Mouse (Mus musculus) midbrain, embryonic 13.5 days (tissue): ENCODE measurements around the gene Tnip1. TPM values are rescaled to one million over a fixed set of nuclear protein-coding genes. Genes with fewer than 3 reads are reported as not detected.

Experiments
- ATAC-seq: fragments of 200-750 bp; cut with Nextera tagmentation; 2 replicates; pipeline ENCODE4 v1.8.0; 2017; ENCODE audit warnings: mild to moderate bottlenecking, moderate TSS enrichment, moderate library complexity
- H3K27ac ChIP-seq: fragments of 300-500 bp; sonication (generic); 2 replicates; pipeline ENCODE4 v1.5.1; 2015; ENCODE audit warnings: inconsistent platforms, mild to moderate bottlenecking, moderate library complexity
- H3K27me3 ChIP-seq: fragments of 300-500 bp; sonication (generic); 2 replicates; pipeline ENCODE4 v1.6.1; 2015; ENCODE audit warnings: mild to moderate bottlenecking, inconsistent platforms
- H3K36me3 ChIP-seq: fragments of 300-500 bp; sonication (generic); 2 replicates; pipeline ENCODE4 v1.6.1; 2015; ENCODE audit warnings: mild to moderate bottlenecking, inconsistent platforms
- H3K4me1 ChIP-seq: fragments of 300-500 bp; sonication (generic); replicated peaks from 2 replicates; pipeline ENCODE4 v1.6.1; 2015; ENCODE audit warnings: inconsistent platforms
- H3K4me2 ChIP-seq: fragments of 300-500 bp; sonication (generic); replicated peaks from 2 replicates; pipeline ENCODE4 v1.6.1; 2015; ENCODE audit warnings: moderate library complexity, mild to moderate bottlenecking, inconsistent platforms
- H3K4me3 ChIP-seq: fragments of 300-500 bp; sonication (generic); replicated peaks from 2 replicates; pipeline ENCODE4 v1.5.1; 2015; ENCODE audit warnings: mild to moderate bottlenecking, inconsistent platforms
- H3K9ac ChIP-seq: fragments of 300-500 bp; sonication (generic); replicated peaks from 2 replicates; pipeline ENCODE4 v1.6.1; 2015; ENCODE audit warnings: mild to moderate bottlenecking, inconsistent platforms
- H3K9me3 ChIP-seq: fragments of 300-500 bp; sonication (generic); 2 replicates; pipeline ENCODE4 v1.6.1; 2016; ENCODE audit warnings: mild to moderate bottlenecking, inconsistent platforms
- WGBS: fragments of 180-500 bp; shearing (Covaris S2); methylation state at CpG from one replicate; pipeline ENCODE4 v1.1.7; 2015; 5-methylcytosine and 5-hydroxymethylcytosine counted together
- polyA plus RNA-seq: library from polyadenylated mRNA; unstranded; fragments of >200 nt; fragmentation: Nextera tagmentation; extraction: Ambion mirVana; gene quantifications from 2 replicates; pipeline ENCODE4 v1.2.1, GENCODE M21; 2015

Gene Tnip1
- polyA plus RNA-seq, 1 experiment from 2014 or later, result 13.4 TPM

GRCm38 (mm10) chr11:54929744-54930143, 33.0 kb downstream of the Tnip1 start:
- no peaks in the 10 kb centered on the region for H3K9me3 ChIP-seq
- H3K4me2 ChIP-seq, result no peak overlapping the region
- ATAC-seq, result no peak
- WGBS, result 85% methylated on average over 8 of the region's 8 CpGs
- peaks cover 49% of the 10 kb centered on the region for H3K36me3 ChIP-seq
- H3K4me1 ChIP-seq, result 0 out of 2 replicates have a peak, but pooled peaks cover 2% of the 10 kb centered on the region
- no peak overlapping the region for H3K9ac ChIP-seq
- H3K4me3 ChIP-seq, result no peak overlapping the region
- H3K27me3 ChIP-seq, result no peaks in the 10 kb centered on the region
- no peak overlapping the region for H3K27ac ChIP-seq

- no peak overlapping the region for H3K4me2 ChIP-seq
- no peaks in the 10 kb centered on the region for H3K27me3 ChIP-seq
- 0 out of 2 replicates have a peak, but pooled peaks cover 2% of the 10 kb centered on the region for H3K4me1 ChIP-seq
- H3K4me3 ChIP-seq, result no peak overlapping the region
- ATAC-seq, result no peak
- H3K36me3 ChIP-seq, result peaks cover 53% of the 10 kb centered on the region
- 96% methylated on average over 6 of the region's 6 CpGs for WGBS
- H3K9ac ChIP-seq, result no peak overlapping the region
- H3K27ac ChIP-seq, result no peak overlapping the region
- no peaks in the 10 kb centered on the region for H3K9me3 ChIP-seq
Measured at GRCm38 (mm10) chr11:54929290-54929689, 33.4 kb downstream of the Tnip1 start.

GRCm38 (mm10) chr11:54928886-54929285, 33.8 kb downstream of the Tnip1 start:
- WGBS, result 83% methylated on average over 7 of the region's 7 CpGs
- Histone ChIP-seq H3K4me2 (no peak overlapping the region), H3K27ac (no peak overlapping the region), H3K4me1 (0 out of 2 replicates have a peak, but pooled peaks cover 2% of the 10 kb centered on the region), H3K27me3 (no peaks in the 10 kb centered on the region), H3K9ac (no peak overlapping the region), H3K9me3 (no peaks in the 10 kb centered on the region), H3K4me3 (no peak overlapping the region), H3K36me3 (peaks cover 54% of the 10 kb centered on the region)
- ATAC-seq, result no peak

GRCm38 (mm10) chr11:54928219-54928618, 34.5 kb downstream of the Tnip1 start:
- WGBS, result 91% methylated on average over 3 of the region's 3 CpGs

GRCm38 (mm10) chr11:54927346-54928140, 35.2 kb downstream of the Tnip1 start:
- H3K4me3 ChIP-seq, result no peak overlapping the region
- H3K36me3 ChIP-seq, result peaks cover 60% of the 10 kb centered on the region
- H3K27ac ChIP-seq, result no peak overlapping the region
- peak; percentile 62; the same call in 1 of the 2 replicates for ATAC-seq
- H3K27me3 ChIP-seq, result no peaks in the 10 kb centered on the region
- WGBS, result 84% methylated on average over 14 of the region's 14 CpGs
- no peak overlapping the region for H3K9ac ChIP-seq
- 0 out of 2 replicates have a peak, but pooled peaks cover 2% of the 10 kb centered on the region for H3K4me1 ChIP-seq
- H3K9me3 ChIP-seq, result no peaks in the 10 kb centered on the region
- H3K4me2 ChIP-seq, result no peak overlapping the region

More at GRCm38 (mm10) chr11:54928219-54928618, 34.5 kb downstream of the Tnip1 start:
- no peak overlapping the region for H3K27ac ChIP-seq
- no peaks in the 10 kb centered on the region for H3K9me3 ChIP-seq
- peaks cover 55% of the 10 kb centered on the region for H3K36me3 ChIP-seq
- 0 out of 2 replicates have a peak, but pooled peaks cover 2% of the 10 kb centered on the region for H3K4me1 ChIP-seq
- no peak overlapping the region for H3K4me3 ChIP-seq
- ATAC-seq, result 0 out of 2 replicates have a peak, but pooled peaks have one; percentile 14
- no peaks in the 10 kb centered on the region for H3K27me3 ChIP-seq
- H3K4me2 ChIP-seq, result no peak overlapping the region
- H3K9ac ChIP-seq, result no peak overlapping the region

- no peaks in the 10 kb centered on the region for H3K9me3 ChIP-seq
- H3K27ac ChIP-seq, result no peak overlapping the region
- 93% methylated on average over 14 of the region's 14 CpGs for WGBS
- H3K4me2 ChIP-seq, result no peak overlapping the region
- peaks cover 76% of the 10 kb centered on the region for H3K36me3 ChIP-seq
- H3K4me3 ChIP-seq, result no peak overlapping the region
- no peaks in the 10 kb centered on the region for H3K27me3 ChIP-seq
- H3K4me1 ChIP-seq, result no peaks in the 10 kb centered on the region
- H3K9ac ChIP-seq, result no peak overlapping the region
- no peak for ATAC-seq
Measured at GRCm38 (mm10) chr11:54924145-54924544, 38.6 kb downstream of the Tnip1 start.

- Histone ChIP-seq H3K27ac (no peak overlapping the region), H3K9me3 (no peaks in the 10 kb centered on the region), H3K9ac (no peak overlapping the region), H3K27me3 (no peaks in the 10 kb centered on the region), H3K36me3 (peaks cover 78% of the 10 kb centered on the region), H3K4me2 (no peak overlapping the region), H3K4me1 (no peaks in the 10 kb centered on the region), H3K4me3 (no peak overlapping the region)
- no peak for ATAC-seq
- 90% methylated on average over 3 of the region's 3 CpGs for WGBS
Measured at GRCm38 (mm10) chr11:54922488-54922887, 40.2 kb downstream of the Tnip1 start.

- Histone ChIP-seq H3K4me1 (no peaks in the 10 kb centered on the region), H3K27ac (no peak overlapping the region), H3K4me3 (no peak overlapping the region), H3K4me2 (no peak overlapping the region), H3K9me3 (no peaks in the 10 kb centered on the region), H3K9ac (no peak overlapping the region), H3K27me3 (no peaks in the 10 kb centered on the region), H3K36me3 (peaks cover 84% of the 10 kb centered on the region)
- 54% methylated on average over 7 of the region's 7 CpGs for WGBS
- ATAC-seq, result no peak
Measured at GRCm38 (mm10) chr11:54921798-54922197, 40.9 kb downstream of the Tnip1 start.

GRCm38 (mm10) chr11:54920973-54921580, 41.6 kb downstream of the Tnip1 start:
- Histone ChIP-seq H3K27me3 (no peaks in the 10 kb centered on the region), H3K4me1 (no peaks in the 10 kb centered on the region), H3K9ac (no peak overlapping the region), H3K36me3 (peaks cover 82% of the 10 kb centered on the region), H3K9me3 (no peaks in the 10 kb centered on the region), H3K4me2 (no peak overlapping the region), H3K27ac (no peak overlapping the region), H3K4me3 (no peak overlapping the region)
- no peak for ATAC-seq
- 93% methylated on average over 6 of the region's 6 CpGs for WGBS

GRCm38 (mm10) chr11:54920127-54920972, 42.4 kb downstream of the Tnip1 start:
- WGBS, result 88% methylated on average over 11 of the region's 11 CpGs
- Histone ChIP-seq H3K4me3 (no peak overlapping the region), H3K36me3 (peaks cover 82% of the 10 kb centered on the region), H3K27me3 (no peaks in the 10 kb centered on the region), H3K4me1 (no peaks in the 10 kb centered on the region), H3K4me2 (no peak overlapping the region), H3K9ac (no peak overlapping the region), H3K27ac (no peak overlapping the region), H3K9me3 (no peaks in the 10 kb centered on the region)
- no peak for ATAC-seq

GRCm38 (mm10) chr11:54918273-54918672, 44.4 kb downstream of the Tnip1 start:
- Histone ChIP-seq H3K4me3 (no peak overlapping the region), H3K27me3 (no peaks in the 10 kb centered on the region), H3K4me1 (no peaks in the 10 kb centered on the region), H3K9me3 (no peaks in the 10 kb centered on the region), H3K4me2 (no peak overlapping the region), H3K36me3 (peaks cover 82% of the 10 kb centered on the region), H3K27ac (no peak overlapping the region), H3K9ac (no peak overlapping the region)
- WGBS, result 86% methylated on average over 4 of the region's 4 CpGs
- ATAC-seq, result no peak

GRCm38 (mm10) chr11:54917461-54917860, 45.3 kb downstream of the Tnip1 start:
- Histone ChIP-seq H3K27ac (no peak overlapping the region), H3K4me2 (no peak overlapping the region), H3K4me1 (no peaks in the 10 kb centered on the region), H3K9me3 (no peaks in the 10 kb centered on the region), H3K36me3 (peaks cover 76% of the 10 kb centered on the region), H3K4me3 (no peak overlapping the region), H3K27me3 (no peaks in the 10 kb centered on the region), H3K9ac (no peak overlapping the region)
- WGBS, result 95% methylated on average over 7 of the region's 7 CpGs
- no peak for ATAC-seq
